Mouse (Mus musculus) heart, embryonic 10.5 days (tissue): ENCODE data around the gene Cetn4. TPM values are rescaled to one million over a fixed set of nuclear protein-coding genes. Genes with fewer than 3 reads are reported as not detected.

Experiments used
- DNase-seq: peaks from one replicate; pipeline ENCODE4 v3.0.0-alpha.2; 2017; ENCODE audit warnings: low spot score
- H3K27ac ChIP-seq: fragments of 300-500 bp; sonication (generic); 2 replicates; pipeline ENCODE4 v1.5.1; 2016; ENCODE audit warnings: mild to moderate bottlenecking
- H3K27me3 ChIP-seq: fragments of 300-500 bp; sonication (generic); 2 replicates; pipeline ENCODE4 v1.6.1; 2016; ENCODE audit warnings: mild to moderate bottlenecking; ENCODE audit not compliant: poor library complexity, insufficient read depth, severe bottlenecking
- H3K36me3 ChIP-seq: fragments of 300-500 bp; sonication (generic); 2 replicates; pipeline ENCODE4 v1.6.1; 2016; ENCODE audit warnings: mild to moderate bottlenecking, moderate library complexity
- H3K4me1 ChIP-seq: fragments of 300-500 bp; sonication (generic); 2 replicates; pipeline ENCODE4 v1.6.1; 2016; ENCODE audit warnings: mild to moderate bottlenecking
- H3K4me3 ChIP-seq: fragments of 300-500 bp; sonication (generic); 2 replicates; pipeline ENCODE4 v1.5.1; 2016; ENCODE audit warnings: mild to moderate bottlenecking, moderate library complexity
- H3K9me3 ChIP-seq: fragments of 300-500 bp; sonication (generic); 2 replicates; pipeline ENCODE4 v1.6.1; 2016; ENCODE audit warnings: mild to moderate bottlenecking, moderate library complexity
- WGBS: fragments of 180-500 bp; shearing (Covaris S2); methylation state at CpG from one replicate; pipeline ENCODE4 v1.1.7; 2016; 5-methylcytosine and 5-hydroxymethylcytosine counted together
- polyA plus RNA-seq: library from polyadenylated mRNA; unstranded; fragments of >200 nt; fragmentation: Nextera tagmentation; extraction: Ambion mirVana; gene quantifications from 2 replicates; pipeline ENCODE4 v1.2.1, GENCODE M21; 2016

Cetn4 gene
- polyA plus RNA-seq, 1 experiment from 2014 or later = 1.1 TPM

- Histone ChIP-seq H3K27ac (no peak overlapping the region), H3K4me1 (no peaks in the 10 kb centered on the region), H3K27me3 (no peaks in the 10 kb centered on the region), H3K4me3 (no peak overlapping the region), H3K36me3 (no peaks in the 10 kb centered on the region), H3K9me3 (no peaks in the 10 kb centered on the region)
- 64% methylated on average over 7 of the region's 7 CpGs for WGBS
- no peak for DNase-seq
Observed at GRCm38 (mm10) chr3:37290881-37291541, 21.5 kb downstream of the Cetn4 start.

GRCm38 (mm10) chr3:37289237-37289636, 23.3 kb downstream of the Cetn4 start:
- no peaks in the 10 kb centered on the region for H3K27me3 ChIP-seq
- H3K4me3 ChIP-seq = no peak overlapping the region
- WGBS = 93% methylated on average over 2 of the region's 2 CpGs
- H3K9me3 ChIP-seq = no peaks in the 10 kb centered on the region
- no peaks in the 10 kb centered on the region for H3K4me1 ChIP-seq
- no peak overlapping the region for H3K27ac ChIP-seq
- no peak for DNase-seq
- no peaks in the 10 kb centered on the region for H3K36me3 ChIP-seq

GRCm38 (mm10) chr3:37283234-37283633, 29.3 kb downstream of the Cetn4 start:
- peak; percentile 47 for DNase-seq
- no peak overlapping the region for H3K4me3 ChIP-seq
- no peaks in the 10 kb centered on the region for H3K27me3 ChIP-seq
- H3K4me1 ChIP-seq = no peaks in the 10 kb centered on the region
- H3K36me3 ChIP-seq = no peaks in the 10 kb centered on the region
- no peaks in the 10 kb centered on the region for H3K9me3 ChIP-seq
- no peak overlapping the region for H3K27ac ChIP-seq
- WGBS = 70% methylated on average over 4 of the region's 4 CpGs

- Histone ChIP-seq H3K9me3 (no peaks in the 10 kb centered on the region), H3K36me3 (no peaks in the 10 kb centered on the region), H3K4me3 (no peak overlapping the region), H3K27ac (no peak overlapping the region), H3K27me3 (no peaks in the 10 kb centered on the region), H3K4me1 (no peaks in the 10 kb centered on the region)
- WGBS = 74% methylated on average over 11 of the region's 11 CpGs
- peak; percentile 53 for DNase-seq
Observed at GRCm38 (mm10) chr3:37282299-37282922, 30.1 kb downstream of the Cetn4 start.

GRCm38 (mm10) chr3:37280871-37281270, 31.6 kb downstream of the Cetn4 start:
- WGBS = 76% methylated on average over 8 of the region's 8 CpGs
- Histone ChIP-seq H3K36me3 (no peaks in the 10 kb centered on the region), H3K4me3 (no peak overlapping the region), H3K4me1 (no peaks in the 10 kb centered on the region), H3K27me3 (no peaks in the 10 kb centered on the region), H3K27ac (no peak overlapping the region), H3K9me3 (no peaks in the 10 kb centered on the region)
- no peak for DNase-seq

GRCm38 (mm10) chr3:37280221-37280620, 32.3 kb downstream of the Cetn4 start:
- Histone ChIP-seq H3K27ac (no peak overlapping the region), H3K4me1 (no peaks in the 10 kb centered on the region), H3K36me3 (no peaks in the 10 kb centered on the region), H3K27me3 (no peaks in the 10 kb centered on the region), H3K4me3 (no peak overlapping the region), H3K9me3 (no peaks in the 10 kb centered on the region)
- DNase-seq = peak; percentile 66
- 80% methylated on average over 1 of the region's 1 CpGs for WGBS

- 61% methylated on average over 6 of the region's 6 CpGs for WGBS
- Histone ChIP-seq H3K27ac (no peak overlapping the region), H3K4me1 (no peaks in the 10 kb centered on the region), H3K36me3 (no peaks in the 10 kb centered on the region), H3K4me3 (no peak overlapping the region), H3K27me3 (no peaks in the 10 kb centered on the region), H3K9me3 (no peaks in the 10 kb centered on the region)
- peak; percentile 24 for DNase-seq
Observed at GRCm38 (mm10) chr3:37274661-37275060, 37.8 kb downstream of the Cetn4 start.

GRCm38 (mm10) chr3:37273092-37273491, 39.4 kb downstream of the Cetn4 start:
- Histone ChIP-seq H3K4me3 (no peak overlapping the region), H3K36me3 (no peaks in the 10 kb centered on the region), H3K4me1 (no peaks in the 10 kb centered on the region), H3K27me3 (no peaks in the 10 kb centered on the region), H3K27ac (no peak overlapping the region), H3K9me3 (no peaks in the 10 kb centered on the region)
- peak; percentile 39 for DNase-seq
- 80% methylated on average over 7 of the region's 7 CpGs for WGBS

GRCm38 (mm10) chr3:37271209-37271608, 41.3 kb downstream of the Cetn4 start:
- peak; percentile 73 for DNase-seq

GRCm38 (mm10) chr3:37269926-37270325, 42.6 kb downstream of the Cetn4 start:
- H3K4me3 ChIP-seq = no peak overlapping the region
- 88% methylated on average over 4 of the region's 4 CpGs for whole genome bisulfite sequencing
- H3K27ac ChIP-seq = no peak overlapping the region

More at GRCm38 (mm10) chr3:37271209-37271608, 41.3 kb downstream of the Cetn4 start:
- WGBS = 0% methylated on average over 1 of the region's 1 CpGs
- Histone ChIP-seq H3K4me3 (no peak overlapping the region), H3K36me3 (no peaks in the 10 kb centered on the region), H3K9me3 (no peaks in the 10 kb centered on the region), H3K27ac (no peak overlapping the region), H3K27me3 (no peaks in the 10 kb centered on the region), H3K4me1 (no peaks in the 10 kb centered on the region)

GRCm38 (mm10) chr3:37268338-37268737, 44.2 kb downstream of the Cetn4 start:
- H3K9me3 ChIP-seq = no peaks in the 10 kb centered on the region
- H3K27me3 ChIP-seq = no peaks in the 10 kb centered on the region
- WGBS = 83% methylated on average over 11 of the region's 11 CpGs
- DNase-seq = peak; percentile 19
- H3K4me3 ChIP-seq = no peak overlapping the region
- H3K27ac ChIP-seq = no peak overlapping the region
- H3K36me3 ChIP-seq = no peaks in the 10 kb centered on the region
- no peaks in the 10 kb centered on the region for H3K4me1 ChIP-seq

More at GRCm38 (mm10) chr3:37269926-37270325, 42.6 kb downstream of the Cetn4 start:
- DNase-seq = peak; percentile 53
- Histone ChIP-seq H3K4me1 (no peaks in the 10 kb centered on the region), H3K36me3 (no peaks in the 10 kb centered on the region), H3K9me3 (no peaks in the 10 kb centered on the region), H3K27me3 (no peaks in the 10 kb centered on the region)

GRCm38 (mm10) chr3:37259331-37259999, 53.0 kb downstream of the Cetn4 start:
- WGBS = 52% methylated on average over 10 of the region's 10 CpGs
- Histone ChIP-seq H3K27ac (no peak overlapping the region), H3K9me3 (no peaks in the 10 kb centered on the region), H3K27me3 (no peaks in the 10 kb centered on the region), H3K36me3 (no peaks in the 10 kb centered on the region), H3K4me1 (no peaks in the 10 kb centered on the region), H3K4me3 (no peak overlapping the region)
- peak; percentile 28 for DNase-seq

- WGBS = 86% methylated on average over 15 of the region's 15 CpGs
- H3K36me3 ChIP-seq = no peaks in the 10 kb centered on the region
- no peaks in the 10 kb centered on the region for H3K4me1 ChIP-seq
- peak; percentile 38 for DNase-seq
- no peaks in the 10 kb centered on the region for H3K9me3 ChIP-seq
- H3K27me3 ChIP-seq = no peaks in the 10 kb centered on the region
- no peak overlapping the region for H3K27ac ChIP-seq
- H3K4me3 ChIP-seq = no peak overlapping the region
Observed at GRCm38 (mm10) chr3:37257776-37258175, 54.7 kb downstream of the Cetn4 start.
